In genomic region chr13:21911147-21911546, GRCm38 (mm10) we compare ENCODE assay signal across 8 mouse cellular contexts. TPM values are rescaled to one million over a fixed set of nuclear protein-coding genes. Genes with fewer than 3 reads are reported as not detected.
DNase-seq lines count a peak whose midpoint lies in the region; ATAC-seq and TF ChIP-seq lines count a peak whose summit lies in the region.

No protein-coding gene starts in this region.

- H3K27me3 ChIP-seq in lung, embryonic 15.5 days: peaks cover 6% of the 10 kb centered on the region; the same call in 1 of the 2 replicates
- H3K27me3 ChIP-seq in MEL (ENCODE audit: control insufficient read depth in 1 of 2, insufficient read depth in 2 of 2, low read length in 2 of 2): no peaks in the 10 kb centered on the region
- H3K27me3 ChIP-seq in embryonic facial prominence, embryonic 15.5 days: peaks cover 11% of the 10 kb centered on the region
- no peaks in the 10 kb centered on the region for H3K27me3 ChIP-seq in limb, embryonic 11.5 days (ENCODE audit: control insufficient read depth, insufficient read depth, low read length)

- no peak for TF ChIP-seq CTCF in MEL (IDR thresholded peaks at IDR 0.05 in 2 of 3, conservative IDR thresholded peaks at IDR 0.05 in 1 of 3; ENCODE audit: control insufficient read depth in 1 of 3, insufficient read depth in 1 of 3, low read depth in 2 of 3, low read length in 3 of 3, poor library complexity in 1 of 3, severe bottlenecking in 1 of 3)

- TF ChIP-seq RAD21 in MEL (IDR thresholded peaks at IDR 0.05; ENCODE audit: low read depth, low read length): no peak

- no peaks in the 10 kb centered on the region for H3K36me3 ChIP-seq in lung, embryonic 15.5 days
- H3K36me3 ChIP-seq in MEL (ENCODE audit: control insufficient read depth in 1 of 2, insufficient read depth in 2 of 2, low read length in 2 of 2): peaks cover 0 to 25% of the 10 kb centered on the region in 2 experiments; a peak in 2 of 4 replicates
- no peaks in the 10 kb centered on the region for H3K36me3 ChIP-seq in embryonic facial prominence, embryonic 15.5 days
- no peaks in the 10 kb centered on the region for H3K36me3 ChIP-seq in limb, embryonic 11.5 days (ENCODE audit: control insufficient read depth, insufficient read depth, low read length)

- no peaks in the 10 kb centered on the region for H3K79me2 ChIP-seq in MEL (ENCODE audit: control insufficient read depth, insufficient read depth, low read length, poor library complexity)

- no peaks in the 10 kb centered on the region for H3K9me3 ChIP-seq in lung, embryonic 15.5 days
- H3K9me3 ChIP-seq in MEL (replicated peaks; ENCODE audit: insufficient read depth, low read length): no peaks in the 10 kb centered on the region
- no peaks in the 10 kb centered on the region for H3K9me3 ChIP-seq in embryonic facial prominence, embryonic 15.5 days (replicated peaks)
- H3K9me3 ChIP-seq in limb, embryonic 11.5 days (ENCODE audit: control insufficient read depth, low read length): no peaks in the 10 kb centered on the region

- H3K4me3 ChIP-seq in lung, embryonic 15.5 days: peak overlapping the region; percentile 24
- peak overlapping the region; percentile 48 to 63 for H3K4me3 ChIP-seq in MEL (ENCODE audit: control insufficient read depth in 1 of 2, insufficient read depth in 1 of 2, low read depth in 2 of 2, low read length in 2 of 2)
- peak overlapping the region; percentile 31 for H3K4me3 ChIP-seq in embryonic facial prominence, embryonic 15.5 days (replicated peaks)
- H3K4me3 ChIP-seq in limb, embryonic 11.5 days (ENCODE audit: low read depth, low read length): peak overlapping the region; percentile 15

- peaks cover 6% of the 10 kb centered on the region; the same call in 1 of the 2 replicates for H3K4me1 ChIP-seq in lung, embryonic 15.5 days
- H3K4me1 ChIP-seq in MEL (ENCODE audit: control insufficient read depth in 1 of 2, insufficient read depth in 2 of 2, low read length in 2 of 2): peaks cover 0 to 9% of the 10 kb centered on the region in 2 experiments; a peak in 2 of 4 replicates
- no peaks in the 10 kb centered on the region for H3K4me1 ChIP-seq in embryonic facial prominence, embryonic 15.5 days
- no peaks in the 10 kb centered on the region for H3K4me1 ChIP-seq in limb, embryonic 11.5 days (ENCODE audit: control insufficient read depth, insufficient read depth, low read length)

- no peak for TF ChIP-seq POLR2A in MEL (IDR thresholded peaks at IDR 0.05; ENCODE audit: control insufficient read depth in 1 of 2, insufficient read depth in 1 of 2, low read depth in 1 of 2, low read length in 2 of 2, poor library complexity in 1 of 2)

- 6% methylated on average over 17 of the region's 17 CpGs for WGBS in lung, embryonic 15.5 days
- 6% methylated on average over 17 of the region's 17 CpGs for WGBS in embryonic facial prominence, embryonic 15.5 days
- 2% methylated on average over 17 of the region's 17 CpGs for WGBS in limb, embryonic 11.5 days

- DNase-seq in lung, postnatal 10 days: no peak
- DNase-seq in MEL (ENCODE audit: low read depth, low spot score): peak; percentile 75
- peak; percentile 88 for DNase-seq in limb, embryonic 11.5 days (ENCODE audit: low spot score)
- DNase-seq in spleen, postnatal 4 days (ENCODE audit: low spot score in 2 of 2): peak; percentile 68 to 83
- no peak for DNase-seq in urinary bladder, postnatal 14 days (ENCODE audit: low spot score)
- DNase-seq in lung, adult 18-20 months: no peak

- H3K27ac ChIP-seq in lung, embryonic 15.5 days: no peak overlapping the region
- H3K27ac ChIP-seq in MEL (ENCODE audit: control insufficient read depth, low read depth, low read length): no peak overlapping the region
- no peak overlapping the region for H3K27ac ChIP-seq in embryonic facial prominence, embryonic 15.5 days (replicated peaks)
- H3K27ac ChIP-seq in limb, embryonic 11.5 days (replicated peaks; ENCODE audit: low read depth, low read length): no peak overlapping the region

- no peak for ATAC-seq in lung, embryonic 15.5 days (ENCODE audit: borderline replicate concordance, extremely low read depth, low FRiP score, low TSS enrichment)
- ATAC-seq in embryonic facial prominence, embryonic 15.5 days (ENCODE audit: insufficient number of reproducible peaks, low FRiP score, low TSS enrichment, low read depth): no peak
- no peak for ATAC-seq in limb, embryonic 11.5 days (ENCODE audit: insufficient number of reproducible peaks, low FRiP score, low TSS enrichment, low read depth)

- no peak for TF ChIP-seq EP300 in MEL (IDR thresholded peaks at IDR 0.05; ENCODE audit: low read depth in 1 of 2, low read length in 2 of 2)

- no peak overlapping the region for H3K9ac ChIP-seq in lung, embryonic 15.5 days
- peak overlapping the region; percentile 42 for H3K9ac ChIP-seq in MEL (ENCODE audit: control insufficient read depth, low read depth, low read length, poor library complexity, severe bottlenecking)
- no peak overlapping the region for H3K9ac ChIP-seq in embryonic facial prominence, embryonic 15.5 days
- H3K9ac ChIP-seq in limb, embryonic 11.5 days (ENCODE audit: low read length): no peak overlapping the region

- peak overlapping the region; percentile 37 for H3K4me2 ChIP-seq in lung, embryonic 15.5 days
- peak overlapping the region; percentile 30 for H3K4me2 ChIP-seq in embryonic facial prominence, embryonic 15.5 days (replicated peaks)
- no peak overlapping the region; the same call in 1 of the 2 replicates for H3K4me2 ChIP-seq in limb, embryonic 11.5 days (ENCODE audit: low read depth, severe bottlenecking)

TF ChIP-seq in MEL, 35 proteins besides CTCF, POLR2A, EP300 and RAD21:
- TF ChIP-seq GATA1 (IDR thresholded peaks at IDR 0.05; ENCODE audit: low read depth, low read length) (no peak; the same call in 1 of the 2 replicates), TBP (IDR thresholded peaks at IDR 0.05; ENCODE audit: low read depth, low read length) (peak; percentile 100), MXI1 (IDR thresholded peaks at IDR 0.05; ENCODE audit: low read depth, low read length) (no peak), TAL1 (IDR thresholded peaks at IDR 0.05; ENCODE audit: low read length) (no peak; the same call in 1 of the 2 replicates), CHD1 (IDR thresholded peaks at IDR 0.05; ENCODE audit: low read depth, low read length) (no peak), USF1 (IDR thresholded peaks at IDR 0.05; ENCODE audit: low read depth, low read length) (no peak), MAZ (IDR thresholded peaks at IDR 0.05; ENCODE audit: low read depth, low read length) (no peak), POLR2AphosphoS5 (IDR thresholded peaks at IDR 0.05; ENCODE audit: borderline replicate concordance, low read depth, low read length) (no peak)

RNA-seq across cellular contexts. Expression of gene Zfp184, which starts 33.7 kb away (rescaled TPM):
- 11.6 and 13.3 TPM in 2 replicates for polyA plus RNA-seq in lung, embryonic 15.5 days (2015; fragmentation: Nextera tagmentation; extraction: Ambion mirVana)
- total RNA-seq in MEL (2012; rRNA removed): 0.42 and 0.52 TPM in 2 replicates
- polyA plus RNA-seq in MEL (2012; ENCODE audit: insufficient read depth in 1 of 2, insufficient read length in 2 of 2, low read depth in 1 of 2, low replicate concordance in 2 of 2, missing spikeins in 1 of 2): 1 to 10 TPM in 1 of 2 experiments, not detected in 1; 1.0 TPM
- 7.7 and 9.0 TPM in 2 replicates for polyA plus RNA-seq in embryonic facial prominence, embryonic 15.5 days (2015; fragmentation: Nextera tagmentation; extraction: Ambion mirVana)
- 26.9 and 28.8 TPM in 2 replicates for polyA plus RNA-seq in limb, embryonic 11.5 days (2014; fragmentation: Nextera tagmentation; extraction: Ambion mirVana)

Comparison
In these comparisons a context has a peak if more than half of its experiments do, and no peak if none do; other contexts are left out.
1. DNase-seq: peak in MEL (single experiment), limb, embryonic 11.5 days (single experiment) and spleen, postnatal 4 days (2 of 2); none in lung, postnatal 10 days (single experiment), urinary bladder, postnatal 14 days (single experiment) and lung, adult 18-20 months (0 of 2).
2. Peak in every context shown above with its lines, with median percentiles within 50 percentile points of each other: H3K4me3 ChIP-seq.